Mouse (Mus musculus) heart, embryonic 12.5 days (tissue): ENCODE results near the gene Clec2g. TPM values are rescaled to one million over a fixed set of nuclear protein-coding genes. Genes with fewer than 3 reads are reported as not detected.
"Not testable (repeated sequence)": the region's sequence is repeated elsewhere in the genome, so short reads cannot be mapped to it uniquely, and the experiment has no call there.

Experiments
- ATAC-seq: fragments of 200-750 bp; cut with Nextera tagmentation; 2 replicates; pipeline ENCODE4 v1.8.0; 2017; ENCODE audit warnings: moderate TSS enrichment, moderate library complexity; ENCODE audit not compliant: insufficient number of reproducible peaks, low FRiP score
- H3K27ac ChIP-seq: fragments of 300-500 bp; sonication (generic); 2 replicates; pipeline ENCODE4 v1.5.1; 2016; ENCODE audit warnings: mild to moderate bottlenecking, moderate library complexity; ENCODE audit not compliant: poor library complexity, severe bottlenecking
- H3K27me3 ChIP-seq: fragments of 300-500 bp; sonication (generic); replicated peaks from 2 replicates; pipeline ENCODE4 v1.6.1; 2016; ENCODE audit warnings: mild to moderate bottlenecking, moderate library complexity
- H3K36me3 ChIP-seq: fragments of 300-500 bp; sonication (generic); 2 replicates; pipeline ENCODE4 v1.6.1; 2016; ENCODE audit warnings: mild to moderate bottlenecking, moderate library complexity
- H3K4me1 ChIP-seq: fragments of 300-500 bp; sonication (generic); replicated peaks from 2 replicates; pipeline ENCODE4 v1.6.1; 2016; ENCODE audit warnings: mild to moderate bottlenecking
- H3K4me2 ChIP-seq: fragments of 300-500 bp; sonication (generic); 2 replicates; pipeline ENCODE4 v1.6.1; 2016; ENCODE audit warnings: mild to moderate bottlenecking, moderate library complexity
- H3K4me3 ChIP-seq: fragments of 300-500 bp; sonication (generic); 2 replicates; pipeline ENCODE4 v1.5.1; 2016; ENCODE audit warnings: mild to moderate bottlenecking
- H3K9ac ChIP-seq: fragments of 300-500 bp; sonication (generic); 2 replicates; pipeline ENCODE4 v1.6.1; 2016; ENCODE audit warnings: mild to moderate bottlenecking, moderate library complexity
- H3K9me3 ChIP-seq: fragments of 300-500 bp; sonication (generic); replicated peaks from 2 replicates; pipeline ENCODE4 v1.6.1; 2016; ENCODE audit warnings: mild to moderate bottlenecking, moderate library complexity
- WGBS: fragments of 180-500 bp; shearing (Covaris S2); methylation state at CpG from one replicate; pipeline ENCODE4 v1.1.7; 2016; 5-methylcytosine and 5-hydroxymethylcytosine counted together
- polyA plus RNA-seq: library from polyadenylated mRNA; unstranded; fragments of >200 nt; fragmentation: Nextera tagmentation; extraction: Ambion mirVana; gene quantifications from 2 replicates; pipeline ENCODE4 v1.2.1, GENCODE M21; 2016

The Clec2g gene
- polyA plus RNA-seq, 1 experiment from 2014 or later: not detected

DNA sequence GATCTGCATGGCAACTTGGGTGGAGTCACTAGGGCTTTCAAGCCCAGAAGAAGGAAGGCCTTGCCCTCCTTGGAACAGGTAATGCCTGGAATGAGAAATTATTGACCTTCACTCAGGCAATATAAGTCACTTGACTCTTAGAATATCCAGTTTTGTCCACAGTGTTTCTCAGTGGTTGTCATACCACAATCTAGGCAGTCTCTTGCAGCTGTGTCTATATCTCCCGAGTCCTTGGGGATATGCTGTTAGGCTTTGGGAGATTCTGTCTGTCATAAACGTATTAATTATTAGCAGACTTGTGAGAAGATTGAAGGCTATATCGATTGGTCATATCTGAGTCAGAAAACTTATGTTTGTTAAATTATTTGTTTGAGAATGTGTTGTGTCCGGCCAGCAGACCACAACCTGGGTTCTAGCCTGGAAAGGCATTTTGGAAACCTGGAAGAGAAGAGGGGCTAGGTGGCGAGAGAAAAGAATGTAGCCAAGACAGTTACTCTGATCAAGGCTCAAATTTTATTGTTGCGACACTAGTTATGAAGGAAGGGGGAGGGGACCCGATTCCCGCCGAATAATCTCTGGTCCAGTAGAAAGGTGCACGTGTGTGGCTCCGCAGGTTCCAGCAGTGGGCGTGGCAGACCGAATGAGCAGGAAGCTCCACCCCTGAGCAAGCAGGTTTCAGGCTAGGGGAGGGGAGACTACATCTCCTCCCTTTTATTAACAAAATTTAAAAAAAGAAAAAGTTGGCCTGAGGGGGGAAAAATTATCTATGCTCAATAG is 1.9 kb downstream of the Clec2g start:
- not testable (repeated sequence) for H3K27me3 ChIP-seq, H3K27ac ChIP-seq, H3K4me1 ChIP-seq, H3K4me3 ChIP-seq, H3K9me3 ChIP-seq, ATAC-seq, H3K9ac ChIP-seq, H3K4me2 ChIP-seq, H3K36me3 ChIP-seq
- 77% methylated on average over 5 of the region's 13 CpGs for WGBS

DNA sequence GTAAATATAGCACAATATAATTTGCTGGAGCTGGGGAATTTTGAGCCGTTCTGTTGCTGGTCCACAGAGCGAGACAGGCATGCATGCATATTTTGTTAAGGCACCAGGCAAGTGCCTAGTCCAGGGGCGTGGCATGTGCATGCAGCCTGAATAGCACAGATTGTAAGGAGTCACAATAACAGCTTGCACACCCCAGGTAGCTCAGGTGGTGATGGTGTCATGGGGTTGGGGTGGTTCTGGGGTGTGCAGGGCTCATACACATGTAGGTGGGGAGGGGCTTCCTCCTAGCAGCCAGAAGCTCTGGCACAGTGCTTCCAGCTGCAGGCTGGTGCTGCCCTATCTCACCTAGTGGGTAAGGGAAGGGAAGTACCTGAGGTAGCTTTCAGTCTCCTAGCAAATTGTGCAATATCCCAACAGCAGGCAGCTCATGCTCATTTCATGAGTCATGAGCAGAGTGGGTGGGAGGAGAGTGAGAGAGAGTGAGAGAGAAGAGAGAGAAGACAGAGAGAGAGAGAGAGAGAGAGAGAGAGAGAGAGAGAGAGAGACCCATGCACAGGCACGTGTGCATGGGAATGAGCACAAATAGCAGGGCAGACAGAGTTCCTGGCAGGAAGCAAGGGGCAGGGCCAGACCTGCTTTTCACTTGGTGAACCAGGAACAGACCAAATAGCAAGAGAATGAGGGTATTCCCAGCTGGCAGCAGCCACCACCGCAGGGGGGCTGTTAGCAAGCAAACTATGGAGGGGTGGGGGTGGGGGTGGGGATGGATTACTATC is 7.7 kb downstream of the Clec2g start:
- Histone ChIP-seq H3K4me1 (no peaks in the 10 kb centered on the region), H3K4me2 (no peak overlapping the region), H3K4me3 (no peak overlapping the region), H3K36me3 (no peaks in the 10 kb centered on the region), H3K9me3 (peaks cover 7% of the 10 kb centered on the region), H3K9ac (no peak overlapping the region), H3K27ac (no peak overlapping the region), H3K27me3 (no peaks in the 10 kb centered on the region)
- ATAC-seq: no peak
- 78% methylated on average over 5 of the region's 5 CpGs for WGBS

DNA sequence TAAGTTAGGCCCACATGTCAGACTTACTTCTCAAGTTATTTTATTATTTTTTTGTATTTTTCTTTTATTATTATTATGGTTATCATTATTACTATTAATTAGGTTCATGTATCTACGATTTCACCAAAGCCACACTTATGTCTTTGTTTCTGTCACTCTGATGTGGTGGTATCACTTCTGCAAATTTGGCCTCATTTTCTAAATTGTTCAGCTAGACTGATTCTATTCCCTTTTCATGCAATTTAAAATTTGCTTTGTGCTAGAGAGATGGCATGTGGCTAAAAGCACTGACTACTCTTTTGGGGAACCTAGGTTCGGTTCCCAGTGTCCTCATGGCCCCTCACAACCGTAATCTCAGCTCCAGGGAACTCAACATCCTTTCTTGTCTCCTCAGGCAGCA is 11.4 kb downstream of the Clec2g start:
- 76% methylated on average over 3 of the region's 3 CpGs for WGBS
- no peak for ATAC-seq
- Histone ChIP-seq H3K9ac (no peak overlapping the region), H3K4me1 (no peaks in the 10 kb centered on the region), H3K4me3 (no peak overlapping the region), H3K27me3 (no peaks in the 10 kb centered on the region), H3K4me2 (no peak overlapping the region), H3K27ac (no peak overlapping the region), H3K36me3 (no peaks in the 10 kb centered on the region), H3K9me3 (peaks cover 7% of the 10 kb centered on the region)

DNA sequence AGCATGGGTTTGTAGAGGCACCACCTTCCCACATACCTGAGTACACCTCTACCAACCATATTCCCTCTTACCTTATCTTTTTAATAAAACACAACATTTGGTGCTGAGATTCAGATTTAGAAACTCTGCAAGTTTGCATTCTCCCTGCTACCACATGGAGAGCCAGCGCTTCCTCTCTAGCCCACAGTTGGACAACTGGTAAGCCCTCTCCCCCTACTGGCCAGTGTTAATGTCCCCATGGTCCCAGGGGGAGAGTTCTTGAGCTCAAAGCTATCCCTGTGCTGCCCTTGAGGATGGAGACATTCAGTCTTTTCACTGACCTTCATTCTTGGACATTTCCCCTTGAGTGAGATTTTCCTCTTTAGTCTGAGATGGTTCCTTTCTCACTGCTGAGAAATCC is 26.9 kb downstream of the Clec2g start:
- no peaks in the 10 kb centered on the region for H3K36me3 ChIP-seq
- no peaks in the 10 kb centered on the region for H3K9me3 ChIP-seq
- no peak overlapping the region for H3K4me2 ChIP-seq
- no peaks in the 10 kb centered on the region for H3K27me3 ChIP-seq
- H3K27ac ChIP-seq: no peak overlapping the region
- no peak for ATAC-seq
- no peaks in the 10 kb centered on the region for H3K4me1 ChIP-seq
- H3K9ac ChIP-seq: no peak overlapping the region
- H3K4me3 ChIP-seq: no peak overlapping the region
- WGBS: 74% methylated on average over 1 of the region's 1 CpGs

DNA sequence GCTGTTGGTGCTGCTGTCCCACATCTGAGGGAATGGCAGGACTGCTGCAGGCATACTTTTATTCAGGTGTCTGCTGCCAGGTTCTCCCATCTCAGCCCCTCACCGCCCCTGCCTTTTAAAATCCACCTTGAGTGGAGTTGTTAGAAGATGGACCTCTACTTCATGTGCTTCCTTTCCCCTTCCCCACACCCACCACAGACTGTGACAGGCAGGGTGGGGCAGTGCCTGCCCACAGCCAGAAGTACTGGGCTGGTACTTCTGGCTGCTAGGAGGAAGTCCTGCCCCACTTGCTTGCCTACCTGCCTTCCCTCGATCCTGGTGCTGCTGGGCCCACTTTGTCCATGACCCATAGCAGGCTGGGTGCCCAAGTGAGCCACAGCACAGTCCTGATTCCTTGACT is 27.9 kb downstream of the Clec2g start:
- H3K9ac ChIP-seq, H3K27me3 ChIP-seq, H3K4me1 ChIP-seq, H3K4me3 ChIP-seq, H3K36me3 ChIP-seq, ATAC-seq, H3K4me2 ChIP-seq, H3K9me3 ChIP-seq, H3K27ac ChIP-seq: not testable (repeated sequence)
- 76% methylated on average over 2 of the region's 2 CpGs for WGBS

- Histone ChIP-seq H3K4me2 (no peak overlapping the region), H3K9me3 (no peaks in the 10 kb centered on the region), H3K4me1 (no peaks in the 10 kb centered on the region), H3K4me3 (no peak overlapping the region), H3K9ac (no peak overlapping the region), H3K27me3 (no peaks in the 10 kb centered on the region), H3K36me3 (no peaks in the 10 kb centered on the region), H3K27ac (no peak overlapping the region)
- no peak for ATAC-seq
Observed at GRCm38 (mm10) chr6:128964519-128964918, 30.3 kb downstream of the Clec2g start.

GRCm38 (mm10) chr6:128968463-128968862 is 34.3 kb downstream of the Clec2g start:
- Histone ChIP-seq H3K36me3 (no peaks in the 10 kb centered on the region), H3K4me3 (no peak overlapping the region), H3K4me2 (no peak overlapping the region), H3K9me3 (no peaks in the 10 kb centered on the region), H3K27me3 (no peaks in the 10 kb centered on the region), H3K9ac (no peak overlapping the region), H3K27ac (no peak overlapping the region), H3K4me1 (no peaks in the 10 kb centered on the region)
- no peak for ATAC-seq

- Histone ChIP-seq H3K4me1 (no peaks in the 10 kb centered on the region), H3K4me3 (no peak overlapping the region), H3K36me3 (no peaks in the 10 kb centered on the region), H3K4me2 (no peak overlapping the region), H3K9me3 (no peaks in the 10 kb centered on the region), H3K9ac (no peak overlapping the region), H3K27ac (no peak overlapping the region), H3K27me3 (no peaks in the 10 kb centered on the region)
- 91% methylated on average over 1 of the region's 1 CpGs for WGBS
- ATAC-seq: no peak
Observed at GRCm38 (mm10) chr6:128969741-128970140, 35.6 kb downstream of the Clec2g start.

DNA sequence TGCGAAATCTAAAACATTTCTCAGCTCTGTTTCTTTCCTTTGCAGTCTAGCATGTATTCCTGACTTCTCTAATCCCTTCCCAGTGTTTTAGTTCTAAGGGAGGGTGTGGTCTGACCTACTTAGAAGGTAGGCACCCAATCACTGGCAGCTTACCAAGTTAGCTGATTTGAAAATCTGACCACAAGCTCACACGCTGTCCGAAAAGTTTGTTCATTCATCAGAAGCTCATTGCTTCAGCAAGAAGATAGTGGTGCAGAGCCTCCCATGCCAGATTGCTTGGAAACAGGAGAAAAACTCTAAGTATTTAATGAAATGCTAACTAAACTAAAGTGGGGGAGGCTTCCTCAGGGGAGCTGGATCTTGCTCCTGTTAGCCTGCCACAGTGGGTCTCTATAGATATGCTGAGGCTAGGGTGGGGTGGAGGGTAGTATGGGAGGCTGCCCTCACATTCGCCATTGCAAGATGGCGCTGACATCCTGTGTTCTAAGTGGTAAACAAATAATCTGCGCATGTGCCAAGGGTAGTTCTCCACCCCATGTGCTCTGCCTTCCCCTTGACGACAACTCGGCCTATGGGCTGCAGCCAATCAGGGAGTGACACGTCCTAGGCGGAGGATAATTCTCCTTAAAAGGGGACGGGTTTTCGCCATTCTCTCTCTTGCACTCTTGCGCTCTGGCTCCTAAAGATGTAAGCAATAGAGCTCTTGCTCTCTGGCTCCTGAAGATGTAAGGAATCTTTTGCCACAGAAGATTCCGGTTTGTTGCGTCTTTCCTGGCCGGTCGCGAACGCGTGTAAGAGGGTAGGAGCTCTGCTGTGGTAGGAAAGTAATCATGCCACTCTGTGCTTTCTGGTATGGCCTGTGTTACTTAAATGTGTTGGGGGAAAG is 36.6 kb downstream of the Clec2g start:
- 90% methylated on average over 20 of the region's 20 CpGs for WGBS
- ATAC-seq, H3K9me3 ChIP-seq: not testable (repeated sequence)

GRCm38 (mm10) chr6:128971394-128972039 is 37.3 kb downstream of the Clec2g start:
- H3K9ac ChIP-seq: no peak overlapping the region
- no peaks in the 10 kb centered on the region for H3K36me3 ChIP-seq
- no peak overlapping the region for H3K4me2 ChIP-seq
- 36% methylated on average over 1 of the region's 1 CpGs for WGBS
- no peaks in the 10 kb centered on the region for H3K9me3 ChIP-seq
- no peak overlapping the region for H3K27ac ChIP-seq
- H3K27me3 ChIP-seq: no peaks in the 10 kb centered on the region
- H3K4me3 ChIP-seq: no peak overlapping the region
- no peak for ATAC-seq
- no peaks in the 10 kb centered on the region for H3K4me1 ChIP-seq

More for the DNA sequence above, 36.6 kb downstream of the Clec2g start:
- not testable (repeated sequence) for H3K9ac ChIP-seq, H3K4me2 ChIP-seq, H3K4me3 ChIP-seq, H3K27ac ChIP-seq, H3K27me3 ChIP-seq, H3K36me3 ChIP-seq, H3K4me1 ChIP-seq

GRCm38 (mm10) chr6:128972156-128972555 is 38.0 kb downstream of the Clec2g start:
- H3K27me3 ChIP-seq: no peaks in the 10 kb centered on the region
- WGBS: 70% methylated on average over 2 of the region's 2 CpGs

More at GRCm38 (mm10) chr6:128972156-128972555, 38.0 kb downstream of the Clec2g start:
- Histone ChIP-seq H3K4me1 (no peaks in the 10 kb centered on the region), H3K36me3 (no peaks in the 10 kb centered on the region), H3K9ac (no peak overlapping the region), H3K9me3 (no peaks in the 10 kb centered on the region), H3K4me3 (no peak overlapping the region), H3K4me2 (no peak overlapping the region), H3K27ac (no peak overlapping the region)
- no peak for ATAC-seq
